Mouse (Mus musculus): ENCODE data around the gene Serhl. TPM values are rescaled to one million over a fixed set of nuclear protein-coding genes. Genes with fewer than 3 reads are reported as not detected.
A peak's percentile ranks its signal among the peaks of the same experiment; 100 is the strongest.
"Not testable (repeated sequence)": the region's sequence is repeated elsewhere in the genome, so short reads cannot be mapped to it uniquely, and the experiment has no call there.

The Serhl gene
- polyA plus RNA-seq (2012; rRNA removed) = 15.9 and 16.4 TPM in 2 replicates

DNA sequence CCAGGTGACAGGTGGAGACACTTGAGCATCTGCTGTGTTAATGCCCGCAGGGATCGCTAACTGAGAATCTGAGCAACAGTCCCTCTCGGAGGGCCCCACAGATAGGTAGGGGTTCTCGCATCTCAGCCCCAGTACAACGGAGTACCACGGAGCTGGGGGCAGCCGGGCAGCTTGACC, at the start of gene Serhl:
Serhl (plus strand) TSS at position 78 of the 177 bp plus-strand sequence.
- no peak for TF ChIP-seq CTCF (IDR thresholded peaks at IDR 0.05; ENCODE audit: extremely low read depth, insufficient read depth, low read length)
- no peak for TF ChIP-seq POLR2A (IDR thresholded peaks at IDR 0.05; ENCODE audit: extremely low read depth, insufficient read depth, low read length)
- H3K4me3 ChIP-seq (ENCODE audit: insufficient read depth, low read length) = no peak within 1 kb of the TSS
- H3K4me1 ChIP-seq (ENCODE audit: control insufficient read depth, insufficient read depth, low read length) = no peaks in the 10 kb centered on the region
- no peak within 1 kb of the TSS for H3K27ac ChIP-seq (ENCODE audit: insufficient read depth, low read length)

DNA sequence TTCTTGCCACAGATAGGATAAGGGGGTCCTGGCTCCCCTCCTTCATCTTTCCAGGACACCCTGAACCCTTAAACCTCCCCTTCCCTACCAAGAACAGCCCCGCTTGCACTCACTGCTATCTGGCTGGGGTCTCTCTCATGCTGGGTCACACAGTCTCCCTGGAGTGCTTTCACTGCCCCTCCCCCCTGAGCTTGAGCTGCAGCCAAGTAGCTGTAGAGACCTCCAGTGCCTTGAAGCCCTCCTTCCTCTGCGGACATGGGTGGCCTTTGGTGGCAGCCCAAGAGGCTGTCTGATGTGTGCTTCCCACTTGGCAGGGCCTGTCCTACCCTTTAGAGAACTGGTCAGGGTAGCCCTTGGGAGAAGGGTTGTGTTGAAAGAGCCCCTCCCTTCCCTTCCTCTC, 49.1 kb upstream of the Serhl start:
- no peak for TF ChIP-seq POLR2A (IDR thresholded peaks at IDR 0.05; ENCODE audit: extremely low read depth, insufficient read depth, low read length)
- TF ChIP-seq CTCF (IDR thresholded peaks at IDR 0.05; ENCODE audit: extremely low read depth, insufficient read depth, low read length) = no peak
- Histone ChIP-seq H3K27ac (ENCODE audit: insufficient read depth, low read length) (no peak overlapping the region), H3K4me3 (ENCODE audit: insufficient read depth, low read length) (no peak overlapping the region), H3K4me1 (ENCODE audit: control insufficient read depth, insufficient read depth, low read length) (no peaks in the 10 kb centered on the region)

DNA sequence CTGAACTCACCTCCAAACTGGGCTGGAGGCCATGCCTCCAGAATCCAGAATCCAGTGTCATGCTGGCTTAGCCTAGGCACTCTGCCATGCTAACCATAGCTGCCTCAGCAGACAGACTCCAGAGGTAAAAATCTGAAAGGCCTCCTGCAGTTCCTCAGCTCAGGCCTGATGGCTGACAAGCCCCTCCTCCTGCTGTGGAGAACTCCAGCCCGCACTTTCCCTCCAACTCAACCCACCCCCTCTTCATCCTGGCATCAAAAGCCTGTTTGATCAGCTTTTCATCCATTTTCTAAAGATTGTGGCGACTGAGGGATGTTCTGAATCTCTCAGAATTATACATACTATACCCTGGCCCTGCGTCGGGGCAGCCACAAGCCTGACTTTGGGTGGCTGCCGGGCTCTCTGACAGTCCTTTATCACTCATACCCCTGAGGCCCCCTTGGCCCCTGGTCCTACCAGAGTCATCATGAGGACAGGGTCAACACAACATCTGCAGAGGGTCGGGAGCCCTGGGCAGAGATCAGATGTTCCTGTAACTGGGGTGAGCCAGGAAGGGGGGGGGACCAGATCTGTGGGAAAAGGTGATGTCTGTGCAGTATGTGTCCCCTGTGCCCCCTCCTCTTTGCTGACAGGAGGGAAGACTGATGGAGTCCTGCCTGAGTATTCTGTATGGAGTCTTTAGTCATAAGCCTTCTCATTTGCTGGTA, 46.5 kb upstream of the Serhl start:
- TF ChIP-seq CTCF (IDR thresholded peaks at IDR 0.05; ENCODE audit: extremely low read depth, insufficient read depth, low read length) (no peak), POLR2A (IDR thresholded peaks at IDR 0.05; ENCODE audit: extremely low read depth, insufficient read depth, low read length) (no peak)
- no peaks in the 10 kb centered on the region for H3K4me1 ChIP-seq (ENCODE audit: control insufficient read depth, insufficient read depth, low read length)
- H3K4me3 ChIP-seq (ENCODE audit: insufficient read depth, low read length) = peak overlapping the region; percentile 36
- peak overlapping the region; percentile 42; the same call in 1 of the 2 replicates for H3K27ac ChIP-seq (ENCODE audit: insufficient read depth, low read length)

DNA sequence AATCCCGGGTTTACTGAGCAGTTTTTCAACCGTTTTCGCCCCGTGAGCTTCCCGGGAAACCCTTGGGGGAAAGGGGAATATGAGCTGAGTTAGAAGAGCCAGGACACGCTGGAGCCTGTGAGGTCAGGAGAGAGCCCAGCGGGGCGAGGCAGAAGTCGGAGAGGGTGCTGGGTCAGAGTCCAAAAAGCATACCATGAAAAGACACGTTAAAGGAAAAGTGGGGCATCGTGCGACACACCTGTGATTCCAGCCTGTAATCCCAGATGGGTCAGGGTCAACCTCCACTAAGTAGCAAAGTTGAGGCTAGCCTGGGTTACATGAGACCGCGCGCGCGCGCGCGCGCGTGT, 46.0 kb upstream of the Serhl start:
- TF ChIP-seq POLR2A (IDR thresholded peaks at IDR 0.05; ENCODE audit: extremely low read depth, insufficient read depth, low read length) (no peak), CTCF (IDR thresholded peaks at IDR 0.05; ENCODE audit: extremely low read depth, insufficient read depth, low read length) (no peak)
- peak overlapping the region; percentile 36 for H3K4me3 ChIP-seq (ENCODE audit: insufficient read depth, low read length)

DNA sequence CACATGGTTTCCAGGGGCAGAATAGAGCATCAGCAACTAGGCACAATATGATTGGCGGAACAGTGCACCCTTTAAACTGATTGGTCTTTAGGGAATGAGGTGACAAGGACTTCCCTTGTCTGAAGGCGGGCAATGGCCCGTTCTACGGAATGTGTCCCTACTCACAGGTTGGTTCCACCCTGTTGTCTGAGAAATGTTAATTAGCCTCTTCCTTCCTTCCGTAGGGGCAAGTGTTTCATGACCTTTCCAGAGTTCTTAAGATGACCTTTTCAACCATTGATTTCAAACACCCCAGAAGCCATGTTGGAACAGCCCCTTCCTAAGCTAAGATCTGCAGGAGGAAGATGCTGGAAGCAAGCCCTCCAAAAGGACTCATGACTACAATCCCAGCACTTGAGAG, 43.7 kb upstream of the Serhl start:
- H3K27ac ChIP-seq (ENCODE audit: insufficient read depth, low read length); H3K4me1 ChIP-seq (ENCODE audit: control insufficient read depth, insufficient read depth, low read length); H3K4me3 ChIP-seq (ENCODE audit: insufficient read depth, low read length): not testable (repeated sequence)

More for the DNA sequence above, 46.0 kb upstream of the Serhl start:
- peak overlapping the region; percentile 42; the same call in 1 of the 2 replicates for H3K27ac ChIP-seq (ENCODE audit: insufficient read depth, low read length)
- H3K4me1 ChIP-seq (ENCODE audit: control insufficient read depth, insufficient read depth, low read length) = no peaks in the 10 kb centered on the region

DNA sequence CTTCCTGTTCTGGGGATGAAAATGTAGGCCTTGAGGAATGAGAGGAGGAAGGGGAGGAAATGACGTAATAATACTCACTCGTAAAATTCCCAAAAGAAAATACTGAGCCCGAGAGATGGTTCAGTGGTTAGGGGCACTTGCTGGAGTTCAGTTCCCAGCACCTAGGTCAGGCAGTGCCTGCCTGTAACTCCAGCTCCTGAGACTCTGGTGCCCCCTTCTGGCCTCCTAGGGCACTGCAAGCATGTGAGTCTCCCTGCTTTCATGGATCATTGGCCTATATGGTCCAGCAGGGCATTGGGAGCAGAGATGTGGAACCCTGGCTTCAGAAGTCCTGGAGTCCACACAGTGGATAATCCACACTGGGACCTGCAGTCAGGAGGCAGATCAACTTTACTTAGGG, 43.0 kb upstream of the Serhl start:
- Histone ChIP-seq H3K4me3 (ENCODE audit: insufficient read depth, low read length) (no peak overlapping the region), H3K4me1 (ENCODE audit: control insufficient read depth, insufficient read depth, low read length) (no peaks in the 10 kb centered on the region), H3K27ac (ENCODE audit: insufficient read depth, low read length) (no peak overlapping the region)
- no peak for TF ChIP-seq CTCF (IDR thresholded peaks at IDR 0.05; ENCODE audit: extremely low read depth, insufficient read depth, low read length)
- no peak for TF ChIP-seq POLR2A (IDR thresholded peaks at IDR 0.05; ENCODE audit: extremely low read depth, insufficient read depth, low read length)

DNA sequence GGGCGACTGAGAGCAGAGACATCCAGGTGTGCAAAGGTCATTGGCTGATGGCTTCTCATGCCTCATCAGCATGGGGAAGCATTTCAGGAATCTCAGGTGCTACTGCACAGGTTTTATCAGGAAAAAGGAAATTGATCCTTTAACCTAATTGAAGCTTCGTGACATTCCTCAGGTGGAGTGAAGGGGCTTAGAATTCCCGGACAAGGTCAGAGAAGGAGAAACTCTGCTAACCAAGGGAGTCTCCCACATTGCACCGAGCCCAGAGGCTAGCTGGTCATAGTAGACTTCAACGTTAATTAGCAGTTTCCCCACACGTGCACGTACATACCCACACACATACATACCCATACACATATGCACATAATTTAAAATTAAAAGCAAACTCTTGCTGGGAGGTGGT, 42.6 kb upstream of the Serhl start:
- TF ChIP-seq CTCF (IDR thresholded peaks at IDR 0.05; ENCODE audit: extremely low read depth, insufficient read depth, low read length) = no peak
- no peak for TF ChIP-seq POLR2A (IDR thresholded peaks at IDR 0.05; ENCODE audit: extremely low read depth, insufficient read depth, low read length)
- no peak overlapping the region for H3K4me3 ChIP-seq (ENCODE audit: insufficient read depth, low read length)
- no peaks in the 10 kb centered on the region for H3K4me1 ChIP-seq (ENCODE audit: control insufficient read depth, insufficient read depth, low read length)
- no peak overlapping the region for H3K27ac ChIP-seq (ENCODE audit: insufficient read depth, low read length)

DNA sequence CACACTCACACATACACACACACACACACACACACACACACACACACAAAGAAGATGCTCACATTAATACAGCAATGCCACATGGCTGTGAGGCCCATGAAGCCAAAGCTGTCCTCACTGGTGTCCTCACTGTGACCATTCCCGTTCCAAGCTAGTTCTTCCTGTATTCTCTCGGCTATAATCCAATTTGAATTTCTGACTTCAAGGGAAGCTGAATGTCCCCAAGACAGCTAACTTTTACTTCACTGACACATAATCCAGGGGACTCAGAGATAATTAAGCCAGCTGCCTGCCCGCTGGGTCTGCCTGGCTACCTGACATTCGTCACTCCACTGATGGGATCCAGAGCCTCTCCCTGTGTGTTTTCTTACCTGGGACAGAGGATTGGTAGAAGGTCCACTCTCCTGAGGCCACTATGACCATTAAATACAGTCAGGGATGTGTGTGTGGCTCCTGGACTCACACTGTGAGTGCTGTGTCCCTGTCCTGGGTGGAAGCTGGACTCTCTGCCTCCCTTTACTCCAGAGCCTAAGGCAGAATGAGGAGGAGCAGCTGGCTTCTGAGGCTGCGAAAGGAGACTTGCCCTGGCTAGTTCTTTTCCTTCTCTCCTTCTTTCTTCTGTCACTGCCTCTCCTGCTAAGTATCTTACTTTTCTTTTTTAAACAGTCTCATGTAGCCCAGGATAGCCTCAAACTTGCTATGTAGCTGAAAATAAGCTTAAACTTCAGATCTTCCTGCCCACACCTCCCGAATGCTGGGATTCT, 36.8 kb upstream of the Serhl start:
- Histone ChIP-seq H3K4me3 (ENCODE audit: insufficient read depth, low read length) (no peak overlapping the region), H3K4me1 (ENCODE audit: control insufficient read depth, insufficient read depth, low read length) (no peaks in the 10 kb centered on the region), H3K27ac (ENCODE audit: insufficient read depth, low read length) (no peak overlapping the region)
- TF ChIP-seq POLR2A (IDR thresholded peaks at IDR 0.05; ENCODE audit: extremely low read depth, insufficient read depth, low read length) (no peak), CTCF (IDR thresholded peaks at IDR 0.05; ENCODE audit: extremely low read depth, insufficient read depth, low read length) (no peak)

DNA sequence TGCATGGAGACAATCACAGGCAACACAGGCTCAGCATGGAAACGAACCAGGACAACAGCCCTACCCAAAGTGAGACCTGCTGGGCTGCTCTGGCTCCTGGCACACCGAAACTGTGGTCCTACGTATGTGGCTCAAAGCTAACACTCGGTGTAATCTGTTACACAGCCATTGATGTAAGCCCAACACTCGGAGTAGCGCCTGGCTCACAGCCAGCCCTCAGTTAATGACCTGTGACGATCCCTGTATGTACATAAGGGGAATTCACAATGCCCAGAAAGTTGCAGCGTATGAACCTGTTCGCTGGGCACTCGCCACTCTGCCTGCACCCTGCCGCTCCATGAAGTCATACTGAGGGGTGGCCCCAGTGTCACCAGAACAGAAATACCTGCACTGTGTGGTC, 36.0 kb upstream of the Serhl start:
- TF ChIP-seq POLR2A (IDR thresholded peaks at IDR 0.05; ENCODE audit: extremely low read depth, insufficient read depth, low read length) (no peak), CTCF (IDR thresholded peaks at IDR 0.05; ENCODE audit: extremely low read depth, insufficient read depth, low read length) (no peak)
- no peak overlapping the region for H3K27ac ChIP-seq (ENCODE audit: insufficient read depth, low read length)

DNA sequence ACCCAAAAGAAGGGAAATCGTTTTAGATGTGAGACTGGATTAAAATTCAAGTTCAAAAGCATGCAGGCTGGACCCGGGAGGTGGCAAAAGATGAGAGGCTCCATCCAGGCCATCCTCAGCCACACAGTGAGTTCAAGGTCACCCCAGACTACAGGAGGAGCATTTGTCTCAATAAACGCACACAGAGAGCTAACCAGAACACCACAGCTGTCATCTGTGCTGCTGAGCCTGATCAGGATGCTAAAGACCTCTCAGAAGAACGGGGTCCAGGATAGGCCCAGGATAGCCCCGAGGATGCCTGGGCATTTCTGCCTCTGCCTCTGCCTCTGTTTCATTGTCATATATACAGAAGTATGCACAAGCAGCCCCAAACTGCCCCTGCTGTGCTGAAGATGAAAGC, 33.7 kb upstream of the Serhl start:
- TF ChIP-seq CTCF (IDR thresholded peaks at IDR 0.05; ENCODE audit: extremely low read depth, insufficient read depth, low read length) (no peak), POLR2A (IDR thresholded peaks at IDR 0.05; ENCODE audit: extremely low read depth, insufficient read depth, low read length) (no peak)
- H3K4me3 ChIP-seq (ENCODE audit: insufficient read depth, low read length) = no peak overlapping the region
- H3K4me1 ChIP-seq (ENCODE audit: control insufficient read depth, insufficient read depth, low read length) = no peaks in the 10 kb centered on the region

More for the DNA sequence above, 36.0 kb upstream of the Serhl start:
- Histone ChIP-seq H3K4me3 (ENCODE audit: insufficient read depth, low read length) (no peak overlapping the region), H3K4me1 (ENCODE audit: control insufficient read depth, insufficient read depth, low read length) (no peaks in the 10 kb centered on the region)

More for the DNA sequence above, 33.7 kb upstream of the Serhl start:
- no peak overlapping the region for H3K27ac ChIP-seq (ENCODE audit: insufficient read depth, low read length)

Measured in cortical plate, adult 2 months (tissue).